Mouse (Mus musculus) neutrophil, adult 5-6 weeks (primary cell): ENCODE measurements at regions not wholly inside any gene's neighbourhood (a gene's known extent, or its start where the extent isn't known, plus 50 kb on each side); places are given as distances from the start of the nearest gene placed in this dataset.

Source experiments
- ATAC-seq: fragments of 151-379, 151-347 bp; 2 replicates; pipeline ENCODE4 v1.8.0; 2017; ENCODE audit warnings: mild to moderate bottlenecking, moderate TSS enrichment; ENCODE audit not compliant: insufficient number of reproducible peaks, poor library complexity, low FRiP score, severe bottlenecking; ENCODE audit errors: extremely low read depth

GRCm38 (mm10) chr19:15160641-15161040 lies 562.8 kb upstream of the Tle4 start:
- ATAC-seq: no peak

DNA sequence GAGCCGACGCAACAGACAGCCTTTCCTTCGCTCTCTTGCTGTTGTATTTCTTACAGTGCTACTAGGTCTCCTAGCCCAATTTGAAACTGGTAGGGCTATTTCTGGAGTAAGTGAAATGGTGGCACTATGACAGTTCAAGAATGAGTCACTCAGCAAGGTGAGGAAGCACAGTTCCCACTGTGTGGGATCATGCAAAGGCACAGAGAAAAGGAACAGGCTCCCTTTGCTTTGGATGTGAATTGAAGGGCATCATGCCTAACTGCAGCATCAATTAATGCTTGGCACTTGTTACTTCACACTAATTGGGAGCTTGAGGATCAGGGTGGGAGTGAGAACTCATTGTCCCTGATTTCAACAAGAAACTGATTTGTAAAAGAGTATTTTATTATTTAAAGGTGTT lies 560.8 kb upstream of the Tle4 start:
- no peak for ATAC-seq

GRCm38 (mm10) chr19:15158177-15158576 lies 560.3 kb upstream of the Tle4 start:
- no peak for ATAC-seq

- no peak for ATAC-seq
Measured at GRCm38 (mm10) chr19:15154693-15155092, 556.8 kb upstream of the Tle4 start.

DNA sequence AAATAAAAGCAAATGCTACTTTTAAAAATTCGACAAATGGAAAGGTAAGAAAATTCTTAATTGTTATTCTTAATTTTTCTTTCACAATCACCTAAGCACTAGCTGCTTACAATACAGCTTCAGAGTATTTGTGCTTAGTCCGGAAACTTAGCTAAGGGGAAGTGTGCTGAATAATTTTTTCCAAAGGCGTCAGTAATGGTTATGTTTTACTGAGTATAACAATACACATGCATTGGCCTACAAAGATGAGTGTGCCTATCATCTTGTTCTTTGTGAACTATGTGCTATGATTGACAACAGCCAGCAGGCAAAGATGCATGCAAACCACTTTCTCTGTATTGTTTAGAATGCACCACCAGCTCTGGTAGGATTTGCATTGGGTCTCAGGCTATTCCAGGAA lies 548.5 kb upstream of the Tle4 start:
- ATAC-seq: no peak

GRCm38 (mm10) chr19:15127122-15127521 lies 529.3 kb upstream of the Tle4 start:
- ATAC-seq: no peak

- no peak for ATAC-seq
Measured at GRCm38 (mm10) chr19:15108441-15109026, 510.7 kb upstream of the Tle4 start.

- no peak for ATAC-seq
Measured at GRCm38 (mm10) chr19:15095054-15095453, 497.2 kb upstream of the Tle4 start.

DNA sequence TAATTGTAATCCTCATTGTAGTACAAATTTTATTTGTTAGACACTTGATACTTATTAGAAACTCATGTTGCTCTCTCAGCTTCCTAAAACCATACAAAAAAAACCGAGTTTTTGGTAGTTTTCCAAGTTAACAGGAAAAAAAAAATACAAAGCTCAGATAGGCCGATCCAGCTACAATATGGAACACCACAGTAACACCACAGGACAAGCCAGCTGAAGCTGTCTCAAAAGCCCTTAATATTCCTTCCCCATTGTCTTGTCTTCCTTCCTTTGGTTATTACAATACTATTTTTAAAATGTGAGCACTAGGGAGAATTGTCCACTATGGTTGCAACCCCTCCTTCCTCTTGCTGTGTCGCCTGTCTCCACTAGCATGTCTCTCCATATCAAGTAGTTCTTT lies 495.7 kb upstream of the Tle4 start:
- ATAC-seq: no peak

GRCm38 (mm10) chr19:15080638-15081037 lies 482.8 kb upstream of the Tle4 start:
- ATAC-seq: no peak

GRCm38 (mm10) chr19:15057801-15058200 lies 459.9 kb upstream of the Tle4 start:
- ATAC-seq: no peak

GRCm38 (mm10) chr19:15053582-15054141 lies 455.8 kb upstream of the Tle4 start:
- no peak for ATAC-seq

GRCm38 (mm10) chr19:15052642-15053239 lies 454.9 kb upstream of the Tle4 start:
- no peak for ATAC-seq

- no peak for ATAC-seq
Measured at GRCm38 (mm10) chr19:15047896-15048295, 450.0 kb upstream of the Tle4 start.

DNA sequence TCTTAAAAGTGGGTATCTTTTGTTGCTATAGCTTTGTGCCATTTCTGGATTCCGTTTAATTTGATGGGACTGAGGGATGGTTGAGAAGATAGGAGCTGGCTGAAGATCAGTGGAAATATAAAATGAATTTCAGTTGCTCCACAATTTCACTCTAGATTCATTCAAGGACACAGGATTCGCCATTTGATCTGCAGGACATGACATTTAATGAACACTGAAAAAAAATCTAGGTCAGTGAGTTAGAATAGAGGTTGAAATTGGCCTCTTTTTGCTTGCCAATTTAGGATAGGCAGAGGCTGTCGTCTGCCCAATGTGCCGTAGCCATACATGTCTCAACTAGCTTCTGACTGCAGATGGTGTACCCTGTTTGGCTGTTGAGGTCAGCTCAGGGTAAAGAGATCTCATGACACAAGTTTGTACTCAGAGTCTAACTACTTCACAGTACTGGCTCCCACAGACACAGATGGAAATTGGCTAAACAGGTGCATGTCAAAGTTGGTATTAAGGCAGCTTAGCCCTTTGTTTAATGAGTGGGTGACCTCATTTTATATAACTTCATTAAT lies 449.5 kb upstream of the Tle4 start:
- ATAC-seq: no peak

DNA sequence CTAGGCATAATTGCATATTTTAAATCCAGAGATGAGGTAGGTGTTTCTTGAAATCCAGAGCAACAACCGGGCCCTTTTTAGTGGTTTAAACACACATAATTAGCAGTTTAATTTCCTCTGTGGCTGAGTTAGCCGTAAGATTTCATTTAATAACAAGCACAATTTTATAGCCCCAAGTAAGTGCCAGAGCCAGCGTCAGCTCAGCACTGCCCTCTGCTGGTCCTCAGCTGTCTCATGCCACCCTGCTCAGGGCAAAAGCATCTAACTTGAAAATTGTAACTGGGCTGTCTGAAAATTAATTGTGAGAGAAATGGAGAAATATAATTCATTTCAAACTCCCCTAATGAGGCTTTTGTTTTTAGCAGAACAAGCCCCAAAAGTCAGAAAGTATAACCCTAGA lies 437.7 kb upstream of the Tle4 start:
- ATAC-seq: no peak

GRCm38 (mm10) chr19:15033921-15034320 lies 436.1 kb upstream of the Tle4 start:
- no peak for ATAC-seq

DNA sequence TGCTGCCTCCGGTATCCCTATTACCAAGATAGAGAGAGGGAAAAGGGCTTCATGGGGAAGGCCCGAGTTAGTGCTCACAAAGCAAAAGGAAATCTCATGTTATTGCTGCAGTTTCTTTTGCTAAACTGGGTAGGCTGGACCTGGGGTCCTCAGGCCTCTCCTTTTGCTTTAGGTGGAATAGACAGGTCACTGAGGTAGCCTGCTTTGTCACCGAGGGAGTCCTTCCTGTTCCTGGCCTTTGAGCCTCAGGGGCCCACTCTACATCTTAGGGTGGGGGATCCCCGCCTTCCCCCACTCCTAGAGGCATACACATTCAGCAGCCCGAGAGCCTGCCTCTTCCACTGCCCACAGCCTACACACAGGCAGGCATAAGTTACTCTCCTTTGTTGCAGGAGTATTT lies 435.5 kb upstream of the Tle4 start:
- no peak for ATAC-seq

DNA sequence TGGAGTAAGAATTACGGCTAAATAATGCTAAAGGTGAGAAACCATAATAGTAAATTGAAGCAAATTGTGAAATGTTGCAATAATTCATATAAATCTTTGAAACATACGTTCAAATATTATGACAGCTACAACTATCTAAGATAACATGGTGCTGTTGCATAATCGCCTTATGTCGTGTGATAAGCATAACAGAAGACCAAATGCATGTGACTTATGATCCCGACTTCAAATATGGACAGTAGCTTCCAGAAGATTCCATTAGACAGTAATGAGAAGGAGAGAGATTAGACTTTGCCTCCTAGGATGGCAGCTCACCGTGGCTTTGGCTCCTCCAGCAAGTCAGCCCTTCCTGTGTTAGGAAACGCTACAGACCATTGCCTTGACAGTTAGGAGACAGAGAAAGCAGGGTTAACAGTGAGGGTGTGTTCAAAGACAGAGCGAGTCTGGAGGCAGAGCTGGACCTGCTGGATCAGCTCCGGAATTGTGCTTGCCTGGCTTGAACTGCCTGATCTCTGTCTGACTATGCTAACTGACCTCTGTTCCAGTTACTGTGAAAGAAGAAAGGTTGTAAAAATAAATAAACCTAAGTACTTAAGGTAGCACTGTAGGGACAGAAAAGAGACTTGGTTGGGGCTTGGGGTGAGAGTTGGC lies 434.6 kb upstream of the Tle4 start:
- no peak for ATAC-seq

GRCm38 (mm10) chr19:15031483-15031882 lies 433.6 kb upstream of the Tle4 start:
- no peak for ATAC-seq
